Mouse (Mus musculus) MEL (cell line): Measurements from ENCODE around the gene Ube2f. TPM values are rescaled to one million over a fixed set of nuclear protein-coding genes. Genes with fewer than 3 reads are reported as not detected.

Source experiments
- DNase-seq: peaks from one replicate; pipeline ENCODE4 v3.0.0; 2011; ENCODE audit warnings: low read depth, low spot score
- H3K27ac ChIP-seq: 2 replicates; pipeline ENCODE4 v1.5.1; 2012; ENCODE audit warnings: low read depth, mild to moderate bottlenecking, control low read depth, low read length, moderate library complexity; ENCODE audit not compliant: control insufficient read depth
- H3K27me3 ChIP-seq, 2 experiments: fragments of 150-350 bp in 1 of 2; sonication (generic) in 1 of 2; 2 replicates each; pipeline ENCODE4 v1.6.1; 2012; ENCODE audit warnings: low read length in 2 of 2, mild to moderate bottlenecking in 2 of 2, improper control_type of control experiment in 1 of 2, moderate library complexity in 1 of 2; ENCODE audit not compliant: insufficient read depth in 2 of 2, control insufficient read depth in 1 of 2
- H3K36me3 ChIP-seq, 2 experiments: 2 replicates each; pipeline ENCODE4 v1.6.1; 2012 to 2014; ENCODE audit warnings: low read length in 2 of 2, improper control_type of control experiment in 1 of 2, inconsistent platforms in 1 of 2, mild to moderate bottlenecking in 1 of 2; ENCODE audit not compliant: insufficient read depth in 2 of 2, control insufficient read depth in 1 of 2
- H3K4me1 ChIP-seq, 2 experiments: fragments of 150-350 bp in 1 of 2; sonication (generic) in 1 of 2; 2 replicates each; pipeline ENCODE4 v1.6.1; 2012; ENCODE audit warnings: low read length in 2 of 2, improper control_type of control experiment in 1 of 2, mild to moderate bottlenecking in 1 of 2; ENCODE audit not compliant: insufficient read depth in 2 of 2, control insufficient read depth in 1 of 2
- H3K4me3 ChIP-seq, 2 experiments: fragments of 150-350 bp in 1 of 2; sonication (generic) in 1 of 2; 2 replicates each; pipeline ENCODE4 v1.5.1; 2012; ENCODE audit warnings: low read depth in 2 of 2, low read length in 2 of 2, mild to moderate bottlenecking in 2 of 2, moderate library complexity in 2 of 2, control low read depth in 1 of 2, improper control_type of control experiment in 1 of 2; ENCODE audit not compliant: control insufficient read depth in 1 of 2, insufficient read depth in 1 of 2
- H3K79me2 ChIP-seq: 2 replicates; pipeline ENCODE4 v1.6.1; 2012; ENCODE audit warnings: mild to moderate bottlenecking, low read length, moderate library complexity; ENCODE audit not compliant: control insufficient read depth, poor library complexity, insufficient read depth
- H3K9ac ChIP-seq: 2 replicates; pipeline ENCODE4 v1.6.1; 2012; ENCODE audit warnings: low read depth, mild to moderate bottlenecking, control low read depth, low read length, moderate library complexity; ENCODE audit not compliant: control insufficient read depth, poor library complexity, severe bottlenecking
- H3K9me3 ChIP-seq: fragments of 150-350 bp; sonication (generic); replicated peaks from 2 replicates; pipeline ENCODE4 v1.6.1; 2012; ENCODE audit warnings: mild to moderate bottlenecking, low read length, improper control_type of control experiment, moderate library complexity; ENCODE audit not compliant: insufficient read depth
- BHLHE40 ChIP-seq: IDR thresholded peaks from 2 replicates; pipeline ENCODE4 v1.6.1; 2012; ENCODE audit warnings: low read depth, mild to moderate bottlenecking, inconsistent platforms, low read length, improper control_type of control experiment, borderline replicate concordance
- CHD1 ChIP-seq: IDR thresholded peaks from 2 replicates; pipeline ENCODE4 v1.6.1; 2012; ENCODE audit warnings: low read depth, mild to moderate bottlenecking, inconsistent platforms, low read length, improper control_type of control experiment
- CHD2 ChIP-seq: IDR thresholded peaks from 2 replicates; pipeline ENCODE4 v1.6.1; 2011; ENCODE audit warnings: low read length, improper control_type of control experiment
- CTCF ChIP-seq, 3 experiments: IDR thresholded peaks in 2 of 3; conservative IDR thresholded peaks in 1 of 3; 2 replicates each; pipeline ENCODE4 v1.5.1; 2011 to 2012; ENCODE audit warnings: low read length in 3 of 3, low read depth in 2 of 3, mild to moderate bottlenecking in 2 of 3, improper control_type of control experiment in 1 of 3, inconsistent platforms in 1 of 3, mixed read lengths in 1 of 3, moderate library complexity in 1 of 3; ENCODE audit not compliant: control insufficient read depth in 1 of 3, insufficient read depth in 1 of 3, poor library complexity in 1 of 3, severe bottlenecking in 1 of 3
- E2F4 ChIP-seq: IDR thresholded peaks from 2 replicates; pipeline ENCODE4 v1.6.1; 2011; ENCODE audit warnings: low read depth, low read length, improper control_type of control experiment, borderline replicate concordance
- ELF1 ChIP-seq: IDR thresholded peaks from 2 replicates; pipeline ENCODE4 v1.6.1; 2014; ENCODE audit warnings: low read depth, mild to moderate bottlenecking, inconsistent platforms, low read length, improper control_type of control experiment, moderate library complexity
- EP300 ChIP-seq, 2 experiments: IDR thresholded peaks; 2 replicates each; pipeline ENCODE4 v1.6.1; 2011; ENCODE audit warnings: improper control_type of control experiment in 2 of 2, low read length in 2 of 2, low read depth in 1 of 2, mild to moderate bottlenecking in 1 of 2
- ETS1 ChIP-seq: IDR thresholded peaks from 2 replicates; pipeline ENCODE4 v1.6.1; 2012; ENCODE audit warnings: low read depth, mild to moderate bottlenecking, inconsistent platforms, low read length, improper control_type of control experiment, moderate library complexity
- GABPA ChIP-seq: IDR thresholded peaks from 2 replicates; pipeline ENCODE4 v1.6.1; 2012; ENCODE audit warnings: low read depth, mild to moderate bottlenecking, inconsistent platforms, low read length, improper control_type of control experiment, moderate library complexity
- GATA1 ChIP-seq: IDR thresholded peaks from 2 replicates; pipeline ENCODE4 v1.6.1; 2011; ENCODE audit warnings: low read depth, low read length, improper control_type of control experiment
- HCFC1 ChIP-seq: IDR thresholded peaks from 2 replicates; pipeline ENCODE4 v1.6.1; 2012; ENCODE audit warnings: low read depth, mild to moderate bottlenecking, inconsistent platforms, low read length, improper control_type of control experiment, moderate library complexity
- JUND ChIP-seq: IDR thresholded peaks from 2 replicates; pipeline ENCODE4 v1.6.1; 2011; ENCODE audit warnings: low read depth, mild to moderate bottlenecking, improper control_type of control experiment, low read length
- MAFK ChIP-seq: IDR thresholded peaks from 2 replicates; pipeline ENCODE4 v1.6.1; 2011; ENCODE audit warnings: low read depth, mild to moderate bottlenecking, low read length, improper control_type of control experiment, borderline replicate concordance
- MAZ ChIP-seq: IDR thresholded peaks from 2 replicates; pipeline ENCODE4 v1.6.1; 2012; ENCODE audit warnings: low read depth, mild to moderate bottlenecking, inconsistent platforms, low read length, improper control_type of control experiment
- MEF2A ChIP-seq: IDR thresholded peaks from 2 replicates; pipeline ENCODE4 v1.6.1; 2014; ENCODE audit warnings: low read depth, mild to moderate bottlenecking, inconsistent platforms, low read length, improper control_type of control experiment; ENCODE audit not compliant: poor library complexity, insufficient replicate concordance, severe bottlenecking; ENCODE audit errors: extremely low read depth
- MYB ChIP-seq: IDR thresholded peaks from 2 replicates; pipeline ENCODE4 v1.6.1; 2011; ENCODE audit warnings: mild to moderate bottlenecking, low read depth, low read length, improper control_type of control experiment
- POLR2A ChIP-seq, 2 experiments: IDR thresholded peaks; 2 replicates each; pipeline ENCODE4 v1.6.1; 2011 to 2012; ENCODE audit warnings: low read length in 2 of 2, mild to moderate bottlenecking in 2 of 2, control low read depth in 1 of 2, improper control_type of control experiment in 1 of 2, low read depth in 1 of 2, moderate library complexity in 1 of 2; ENCODE audit not compliant: control insufficient read depth in 1 of 2, insufficient read depth in 1 of 2, poor library complexity in 1 of 2
- POLR2AphosphoS2 ChIP-seq: IDR thresholded peaks from 2 replicates; pipeline ENCODE4 v1.6.1; 2011; ENCODE audit warnings: low read length, improper control_type of control experiment
- RCOR1 ChIP-seq: IDR thresholded peaks from 2 replicates; pipeline ENCODE4 v1.6.1; 2012; ENCODE audit warnings: low read depth, mild to moderate bottlenecking, inconsistent platforms, low read length, improper control_type of control experiment
- SIN3A ChIP-seq: IDR thresholded peaks from 2 replicates; pipeline ENCODE4 v1.6.1; 2012; ENCODE audit warnings: low read length, improper control_type of control experiment, inconsistent platforms
- SMC3 ChIP-seq: IDR thresholded peaks from 2 replicates; pipeline ENCODE4 v1.6.1; 2011; ENCODE audit warnings: low read depth, low read length, improper control_type of control experiment
- TAL1 ChIP-seq: IDR thresholded peaks from 2 replicates; pipeline ENCODE4 v1.6.1; 2012; ENCODE audit warnings: mild to moderate bottlenecking, inconsistent platforms, low read length, moderate library complexity, mixed read lengths
- TBP ChIP-seq: IDR thresholded peaks from 2 replicates; pipeline ENCODE4 v1.8.0; 2011; ENCODE audit warnings: low read depth, low read length, improper control_type of control experiment
- TCF12 ChIP-seq: IDR thresholded peaks from 2 replicates; pipeline ENCODE4 v1.6.1; 2014; ENCODE audit warnings: low read depth, mild to moderate bottlenecking, inconsistent platforms, low read length, improper control_type of control experiment, moderate library complexity
- UBTF ChIP-seq: IDR thresholded peaks from 2 replicates; pipeline ENCODE4 v1.6.1; 2012; ENCODE audit warnings: low read depth, mild to moderate bottlenecking, inconsistent platforms, low read length, improper control_type of control experiment, moderate library complexity, borderline replicate concordance; ENCODE audit not compliant: insufficient read depth
- USF1 ChIP-seq: IDR thresholded peaks from 2 replicates; pipeline ENCODE4 v1.6.1; 2014; ENCODE audit warnings: low read depth, mild to moderate bottlenecking, inconsistent platforms, low read length, improper control_type of control experiment, moderate library complexity
- ZKSCAN1 ChIP-seq: IDR thresholded peaks from 2 replicates; pipeline ENCODE4 v1.6.1; 2012; ENCODE audit warnings: low read depth, mild to moderate bottlenecking, inconsistent platforms, low read length, improper control_type of control experiment, moderate library complexity
- ZMIZ1 ChIP-seq: IDR thresholded peaks from 2 replicates; pipeline ENCODE4 v1.6.1; 2012; ENCODE audit warnings: low read depth, mild to moderate bottlenecking, inconsistent platforms, low read length, improper control_type of control experiment, moderate library complexity
- ZNF384 ChIP-seq: IDR thresholded peaks from 2 replicates; pipeline ENCODE4 v1.6.1; 2012; ENCODE audit warnings: low read depth, mild to moderate bottlenecking, inconsistent platforms, low read length, improper control_type of control experiment
- polyA plus RNA-seq, 2 experiments: library from polyadenylated mRNA; stranded (reverse) in 1 of 2; unstranded in 1 of 2; fragments of >175 nt in 1 of 2; fragments of >200 nt in 1 of 2; gene quantifications; 2 replicates each; pipeline versions ENCODE4 v1.2.1 to v1.2.4; 2012; ENCODE audit warnings: low replicate concordance in 2 of 2, low read depth in 1 of 2; ENCODE audit not compliant: insufficient read length in 2 of 2, insufficient read depth in 1 of 2, missing spikeins in 1 of 2
- total RNA-seq: library from RNA; depleted of rRNA; stranded (reverse); fragments of 300-350 nt; gene quantifications from 2 replicates; pipeline ENCODE4 v1.2.3, GENCODE M21; 2012

Ube2f gene
- total and polyA plus RNA-seq, 3 experiments, result 57.4 to 71.3 TPM; not detected in 1

GRCm38 (mm10) chr1:91226562-91226961 is 23.5 kb upstream of the Ube2f start:
- Histone ChIP-seq H3K27me3 (no peaks in the 10 kb centered on the region), H3K9ac (no peak overlapping the region), H3K36me3 (peaks cover 0 to 22% of the 10 kb centered on the region in 2 experiments; a peak in 2 of 4 replicates), H3K79me2 (no peaks in the 10 kb centered on the region), H3K9me3 (no peaks in the 10 kb centered on the region), H3K4me3 (no peak overlapping the region), H3K4me1 (peaks cover 30 to 31% of the 10 kb centered on the region in 2 experiments), H3K27ac (no peak overlapping the region)
- DNase-seq, result peak; percentile 43
- TF ChIP-seq MYB (no peak), TBP (no peak), SMC3 (no peak), E2F4 (no peak), ZNF384 (no peak), HCFC1 (no peak), MEF2A (no peak), EP300 (IDR thresholded peaks at IDR 0.05; ENCODE audit: low read depth in 1 of 2, low read length in 2 of 2) (no peak), ETS1 (no peak), MAFK (no peak), USF1 (no peak), POLR2AphosphoS2 (no peak), MAZ (no peak), GABPA (no peak), GATA1 (no peak), SIN3A (no peak), ELF1 (no peak)

DNA sequence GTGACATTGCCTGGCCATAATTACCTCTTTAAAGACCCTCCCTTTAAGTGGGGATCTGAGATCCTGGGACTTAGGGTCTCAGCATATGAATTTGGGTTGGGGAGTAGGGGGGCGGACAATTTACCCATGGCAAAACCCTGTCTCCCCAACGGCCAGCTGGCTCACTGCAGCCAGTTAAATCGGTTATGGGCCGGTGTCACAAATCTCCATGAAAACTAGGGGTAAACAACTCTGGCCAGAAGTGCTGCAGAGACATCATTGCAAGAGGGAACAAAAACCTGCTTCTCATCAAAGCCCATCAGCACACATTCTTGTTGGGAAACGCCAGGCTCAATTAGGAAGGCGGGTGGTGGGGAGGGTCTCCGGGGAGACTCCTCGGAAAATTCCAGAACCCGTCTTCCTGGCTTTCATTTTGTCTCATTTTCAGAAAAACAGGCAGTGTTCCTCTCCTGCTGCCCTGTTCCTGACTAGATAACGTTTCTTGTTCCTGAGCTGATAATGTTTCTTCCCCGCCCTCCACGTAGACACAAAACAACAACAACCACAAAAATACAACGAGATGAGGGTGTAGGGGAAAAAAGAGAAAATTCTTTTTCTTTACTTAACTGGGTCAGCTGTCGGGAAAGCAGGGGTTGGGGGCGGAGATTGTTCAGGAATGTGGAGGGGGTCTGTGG is 22.6 kb upstream of the Ube2f start:
- H3K9me3 ChIP-seq, result no peaks in the 10 kb centered on the region
- peaks cover 0 to 22% of the 10 kb centered on the region in 2 experiments; a peak in 2 of 4 replicates for H3K36me3 ChIP-seq
- peak overlapping the region; percentile 44 for H3K9ac ChIP-seq
- peak overlapping the region; percentile 7 to 33 for H3K4me3 ChIP-seq
- peak overlapping the region; percentile 24 for H3K27ac ChIP-seq
- peak; percentile 46 for DNase-seq
- peaks cover 30 to 31% of the 10 kb centered on the region in 2 experiments for H3K4me1 ChIP-seq
- H3K27me3 ChIP-seq, result no peaks in the 10 kb centered on the region
- no peaks in the 10 kb centered on the region for H3K79me2 ChIP-seq
- TF ChIP-seq MAFK (no peak), CHD2 (no peak), JUND (no peak), GATA1 (peak; percentile 81), BHLHE40 (0 out of 2 replicates have a peak, but pooled peaks have one; percentile 7), SIN3A (0 out of 2 replicates have a peak, but pooled peaks have one; percentile 49), MYB (peak; percentile 38; the same call in 1 of the 2 replicates), POLR2AphosphoS2 (no peak), HCFC1 (0 out of 2 replicates have a peak, but pooled peaks have one; percentile 41), CTCF (IDR thresholded peaks at IDR 0.05 in 2 of 3, conservative IDR thresholded peaks at IDR 0.05 in 1 of 3; ENCODE audit: control insufficient read depth in 1 of 3, insufficient read depth in 1 of 3, low read depth in 2 of 3, low read length in 3 of 3, poor library complexity in 1 of 3, severe bottlenecking in 1 of 3) (no peak), ZMIZ1 (peak; percentile 41; the same call in 1 of the 2 replicates), UBTF (no peak), EP300 (IDR thresholded peaks at IDR 0.05; ENCODE audit: low read depth in 1 of 2, low read length in 2 of 2) (peak; percentile 65 to 72), POLR2A (IDR thresholded peaks at IDR 0.05; ENCODE audit: control insufficient read depth in 1 of 2, insufficient read depth in 1 of 2, low read depth in 1 of 2, low read length in 2 of 2, poor library complexity in 1 of 2) (no peak), MAZ (0 out of 2 replicates have a peak, but pooled peaks have one; percentile 28), CHD1 (no peak), ZKSCAN1 (peak; percentile 32; the same call in 1 of the 2 replicates), TAL1 (no peak), ETS1 (peak; percentile 64), TCF12 (peak; percentile 73), RCOR1 (peak; percentile 24; the same call in 1 of the 2 replicates)
